In genomic region chr4:62965497-62966302, GRCm38 (mm10) we compare ENCODE assay signal across 8 mouse cellular contexts. TPM values are rescaled to one million over a fixed set of nuclear protein-coding genes. Genes with fewer than 3 reads are reported as not detected.
DNase-seq lines count a peak whose midpoint lies in the region; ATAC-seq lines count a peak whose summit lies in the region.

Zfp618 (plus strand) TSS chr4:62965573.

- H3K36me3 ChIP-seq in midbrain, embryonic 16.5 days (ENCODE audit: control insufficient read depth, insufficient read depth, low read length): no peaks in the 10 kb centered on the region

- H3K4me2 ChIP-seq in midbrain, embryonic 16.5 days (ENCODE audit: low read length): peak within 1 kb of the TSS; percentile 81

- peak within 1 kb of the TSS; percentile 74 for H3K4me3 ChIP-seq in midbrain, embryonic 16.5 days (ENCODE audit: low read depth, low read length)

- peak within 1 kb of the TSS; percentile 90 for H3K27ac ChIP-seq in midbrain, embryonic 16.5 days (ENCODE audit: low read length)

- H3K27me3 ChIP-seq in midbrain, embryonic 16.5 days (ENCODE audit: control insufficient read depth, insufficient read depth, low read depth, low read length): no peaks in the 10 kb centered on the region

- peak; percentile 42; the same call in 1 of the 2 replicates for ATAC-seq in cerebellum, adult (ENCODE audit: insufficient number of reproducible peaks, low FRiP score, low TSS enrichment)
- peak; percentile 68 for ATAC-seq in midbrain, embryonic 16.5 days
- no peak for ATAC-seq in megakaryocyte progenitor cell, adult 5-6 weeks (replicated peaks; ENCODE audit: poor library complexity)

- DNase-seq in cerebellum, adult 9-10 months: no peak
- DNase-seq in urinary bladder, postnatal 14 days (ENCODE audit: low spot score): peak; percentile 29
- no peak for DNase-seq in urinary bladder, adult 18-20 months (ENCODE audit: low spot score in 2 of 2)
- peak; percentile 35 for DNase-seq in forelimb bud, embryonic 11.5 days (ENCODE audit: low read depth, low spot score)
- peak; percentile 51 to 65 for DNase-seq in kidney, postnatal 25 days

- peaks cover 10% of the 10 kb centered on the region; the same call in 1 of the 2 replicates for H3K4me1 ChIP-seq in midbrain, embryonic 16.5 days (ENCODE audit: control insufficient read depth, insufficient read depth, low read length)

- peak within 1 kb of the TSS; percentile 99 for H3K9ac ChIP-seq in midbrain, embryonic 16.5 days (ENCODE audit: low read depth, low read length)

- H3K9me3 ChIP-seq in midbrain, embryonic 16.5 days (replicated peaks; ENCODE audit: control insufficient read depth, low read length, poor library complexity, severe bottlenecking): no peaks in the 10 kb centered on the region

- 1% methylated on average over 11 of the region's 86 CpGs for WGBS in midbrain, embryonic 16.5 days

RNA-seq across cellular contexts. Expression of gene Zfp618, which starts in this region (rescaled TPM):
- polyA plus RNA-seq in midbrain, embryonic 16.5 days (2015; fragmentation: Nextera tagmentation; extraction: Ambion mirVana): 29.6 and 34.9 TPM in 2 replicates
- 0.20 and 0.44 TPM in 2 replicates for total RNA-seq in megakaryocyte progenitor cell, adult 5-6 weeks (2015)
- total RNA-seq in megakaryocyte progenitor cell, adult 5-6 weeks (2017): 0.08 and 0.27 TPM in 2 replicates

Comparison
In these comparisons a context has a peak if more than half of its experiments do, and no peak if none do; other contexts are left out.
1. DNase-seq: peak in urinary bladder, postnatal 14 days (single experiment), forelimb bud, embryonic 11.5 days (single experiment) and kidney, postnatal 25 days (2 of 2); none in cerebellum, adult 9-10 months (single experiment) and urinary bladder, adult 18-20 months (0 of 2).